Mouse (Mus musculus) kidney, adult 8-10 months (tissue): ENCODE data around the gene Insm1.

ENCODE experiments used
- DNase-seq, 2 experiments: peaks; one replicate each; pipeline ENCODE4 v3.0.0; 2022

Insm1 gene

GRCm38 (mm10) chr2:146225818-146226217 is 4.1 kb downstream of the Insm1 start:
- DNase-seq: no peak

DNA sequence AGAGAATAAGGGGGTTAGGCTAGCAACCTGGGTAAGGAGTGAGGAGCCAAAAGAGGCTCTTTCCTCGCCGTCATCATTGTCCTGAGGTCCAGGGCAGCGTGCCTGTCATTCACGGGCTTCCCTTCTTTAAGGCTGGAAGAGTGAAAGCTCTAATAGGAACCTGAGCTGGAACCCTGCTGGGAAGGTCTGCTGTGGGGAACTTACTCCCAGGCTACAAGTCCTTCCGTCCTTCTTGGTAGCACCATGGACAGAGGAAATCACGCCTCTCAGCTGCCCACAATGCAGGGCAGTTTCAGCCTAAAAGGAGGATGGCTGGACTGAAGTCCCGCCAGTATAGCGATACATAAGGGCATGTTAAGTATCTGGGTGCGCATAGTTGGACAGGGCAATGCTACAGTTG is 4.8 kb downstream of the Insm1 start:
- peak; percentile 26 to 40 for DNase-seq

DNA sequence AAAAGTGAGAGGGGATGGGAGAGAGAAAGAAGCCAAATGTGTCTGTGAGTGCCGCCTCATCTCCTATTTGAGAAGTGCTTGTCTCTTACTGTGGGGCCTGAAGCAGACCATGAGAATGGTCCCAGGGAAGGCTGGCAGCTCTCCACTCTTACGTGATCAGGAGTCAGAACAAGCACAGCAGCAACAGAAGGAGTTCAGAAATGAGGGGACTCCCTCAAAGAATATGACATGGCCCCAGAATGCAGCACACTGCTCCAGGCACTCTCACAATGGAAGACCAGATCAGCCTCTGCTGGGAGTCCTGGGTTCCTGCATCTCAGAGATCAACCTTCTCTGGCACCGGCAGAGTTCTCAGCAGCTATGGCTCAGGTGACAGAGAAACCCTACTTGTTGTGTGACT is 5.9 kb downstream of the Insm1 start:
- DNase-seq: no peak

DNA sequence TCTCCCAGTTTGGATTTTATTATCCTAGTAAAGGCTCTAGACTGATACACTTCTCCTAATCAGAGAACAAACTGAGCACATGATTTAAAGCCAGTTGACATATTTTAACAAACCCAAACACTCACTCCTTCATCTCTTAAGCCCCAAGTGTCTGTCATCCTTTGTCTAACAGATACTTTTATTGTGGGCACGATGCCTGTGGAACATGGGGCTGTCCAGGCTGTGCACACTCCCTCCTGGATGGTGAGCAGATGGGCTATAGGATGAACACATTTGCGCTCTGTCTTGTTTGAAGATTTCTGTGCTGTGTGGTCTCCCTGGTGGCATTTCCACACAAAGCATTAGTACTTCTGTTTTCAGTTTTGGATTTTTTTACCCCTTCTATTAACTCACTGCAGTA is 6.7 kb downstream of the Insm1 start:
- no peak for DNase-seq

DNA sequence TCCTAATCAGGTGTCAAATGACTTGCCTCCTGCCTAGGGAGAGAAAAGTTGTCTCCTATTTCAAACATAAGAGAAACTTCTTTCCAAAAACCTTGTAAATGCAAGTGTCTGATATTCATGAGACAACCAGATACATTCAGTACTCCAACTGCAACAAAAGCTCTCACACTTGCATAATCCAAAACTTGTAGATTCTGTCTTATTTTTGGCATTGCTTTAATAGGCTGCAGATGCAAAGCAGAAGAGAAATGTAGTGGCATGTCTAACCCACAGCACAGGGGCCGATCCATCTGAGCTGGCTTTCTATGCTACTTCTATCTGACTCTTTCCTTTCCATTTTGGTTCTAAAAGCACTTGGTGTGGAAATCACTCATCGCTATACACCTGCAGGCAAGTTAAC is 9.8 kb downstream of the Insm1 start:
- no peak for DNase-seq

DNA sequence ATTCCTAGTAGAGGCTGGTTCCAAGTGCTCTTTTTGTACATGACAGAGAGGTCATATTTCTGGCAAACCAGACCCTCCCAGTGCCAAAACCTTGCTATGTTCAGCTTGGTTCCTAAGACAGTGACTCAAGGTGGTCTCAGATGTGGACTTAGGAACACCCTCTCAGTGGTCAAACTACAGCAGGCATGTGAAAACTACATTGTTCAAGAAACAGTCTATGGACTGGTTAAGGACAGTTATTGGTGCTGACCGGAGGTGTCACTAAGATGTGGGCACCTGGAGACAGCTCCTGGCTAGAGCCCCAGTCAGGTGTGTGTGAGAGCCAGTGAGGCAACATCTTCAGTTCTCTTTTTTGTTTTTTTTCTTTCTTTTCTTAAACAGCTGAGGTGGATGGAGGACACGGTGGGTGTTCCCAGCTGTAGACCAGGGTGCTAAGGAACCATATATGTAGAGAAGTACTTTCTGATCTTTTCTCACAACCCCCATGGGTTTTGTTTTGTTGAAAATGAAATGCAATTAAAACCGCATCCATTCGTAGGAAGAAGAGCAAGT is 17.6 kb downstream of the Insm1 start:
- no peak for DNase-seq

GRCm38 (mm10) chr2:146244049-146244448 is 22.3 kb downstream of the Insm1 start:
- DNase-seq: no peak

DNA sequence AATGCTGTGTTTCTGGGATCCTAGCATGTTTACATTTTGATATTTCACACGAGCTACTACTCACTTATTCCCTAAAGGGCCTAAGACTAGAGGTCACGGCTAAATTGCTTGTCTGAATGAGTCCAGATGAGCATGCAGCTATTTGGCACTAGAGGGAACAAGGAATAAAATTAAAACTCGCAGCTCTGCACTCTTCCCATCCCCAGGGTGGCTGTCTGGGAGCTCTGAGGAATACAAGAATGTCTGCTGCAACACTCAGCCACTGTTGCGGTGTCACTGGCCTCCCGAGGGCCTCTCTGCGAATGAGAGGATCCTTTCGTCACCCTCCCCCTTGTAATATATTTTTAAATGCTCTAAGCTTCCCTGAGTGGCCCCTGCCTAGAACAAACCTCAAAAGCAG is 23.7 kb downstream of the Insm1 start:
- DNase-seq: no peak

DNA sequence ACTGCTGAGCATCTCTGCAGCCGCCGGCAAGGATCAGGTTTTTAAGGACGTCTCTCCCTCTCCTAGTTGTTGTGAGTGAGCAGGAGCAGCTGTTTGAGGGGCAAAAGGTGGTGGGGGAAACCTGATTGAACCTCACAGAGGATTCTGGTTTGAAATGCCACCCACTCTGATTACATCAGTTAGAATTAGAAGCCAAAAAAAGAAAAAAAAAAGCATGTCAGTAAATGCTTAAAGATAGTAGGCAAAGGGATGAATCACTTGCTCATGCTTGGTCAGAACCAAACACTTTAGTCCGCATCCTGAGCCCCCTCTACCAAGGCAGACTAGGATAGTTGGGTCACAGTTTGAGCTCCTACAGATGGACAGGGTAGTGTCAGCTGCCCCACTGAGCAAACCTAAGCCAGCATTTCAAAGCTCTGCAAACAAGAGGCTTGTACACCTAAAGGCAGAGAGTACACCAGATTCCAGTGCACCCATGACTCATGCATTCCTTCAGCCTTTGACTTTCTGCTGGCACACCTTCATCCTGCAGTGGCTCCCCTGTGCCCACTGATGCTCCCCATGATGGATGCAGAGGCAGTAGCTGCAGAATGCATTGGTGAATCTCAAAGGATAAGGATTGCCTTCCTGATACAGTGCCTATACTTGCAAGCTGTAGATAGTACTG is 24.8 kb downstream of the Insm1 start:
- no peak for DNase-seq

DNA sequence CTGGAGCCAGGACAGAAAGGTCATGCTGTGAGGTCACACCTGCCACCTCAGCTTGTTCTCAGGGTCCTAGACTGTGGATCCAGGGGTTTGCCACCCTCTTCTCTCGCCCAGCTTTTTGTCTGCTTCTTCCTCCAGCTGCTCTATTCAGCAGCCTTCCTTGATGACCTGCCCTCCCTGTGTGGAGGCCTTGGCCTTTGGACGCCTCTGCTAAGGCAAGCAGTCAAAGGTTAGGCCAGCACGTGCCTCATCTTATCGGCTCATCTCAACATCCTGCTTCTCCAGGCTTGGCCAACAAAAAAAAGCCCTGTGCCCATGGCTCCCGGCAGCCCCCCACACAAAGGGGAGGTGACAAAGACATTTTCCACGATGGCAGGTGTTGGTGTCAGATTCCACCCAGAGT is 25.9 kb downstream of the Insm1 start:
- no peak for DNase-seq

DNA sequence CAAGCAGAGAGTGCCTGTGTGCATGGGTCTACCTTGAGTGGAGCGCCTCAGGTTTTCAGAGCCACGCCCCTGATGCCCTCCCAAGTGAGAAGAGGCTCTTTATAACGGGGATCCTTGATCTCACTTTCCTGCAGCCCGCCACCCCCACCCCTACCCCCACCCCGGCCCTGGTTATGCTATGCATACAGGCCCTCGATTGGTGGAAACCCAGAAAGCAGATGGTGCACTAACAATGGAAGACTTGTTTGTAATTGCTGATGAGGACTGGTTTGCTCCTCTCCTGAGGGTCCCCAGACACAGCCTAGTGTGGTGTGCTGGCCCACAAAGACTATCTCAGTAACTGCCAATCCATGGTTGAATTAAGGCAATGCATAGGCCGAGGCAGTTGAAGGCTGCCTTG is 27.3 kb downstream of the Insm1 start:
- no peak for DNase-seq

- no peak for DNase-seq
Measured at GRCm38 (mm10) chr2:146250236-146250904, 28.6 kb downstream of the Insm1 start.

DNA sequence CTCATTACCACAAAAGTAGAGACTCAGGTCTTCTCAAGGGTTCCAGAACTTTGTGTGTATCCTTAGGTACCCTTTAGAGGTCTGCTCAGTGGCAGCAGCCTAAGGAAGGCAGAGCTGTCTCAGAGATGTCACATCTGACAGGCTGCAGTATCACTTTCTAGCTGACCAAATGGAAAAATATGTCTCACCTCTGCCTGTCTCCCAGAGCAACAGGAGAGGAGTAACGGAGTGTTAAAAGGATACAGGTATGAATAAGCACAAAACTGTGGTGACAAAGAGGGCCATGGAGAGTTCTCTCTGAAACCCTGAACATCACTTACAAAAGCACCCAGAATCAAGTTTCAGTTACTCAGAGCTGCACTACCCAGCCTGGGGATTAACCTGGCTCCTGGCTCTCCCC is 32.7 kb downstream of the Insm1 start:
- no peak for DNase-seq

DNA sequence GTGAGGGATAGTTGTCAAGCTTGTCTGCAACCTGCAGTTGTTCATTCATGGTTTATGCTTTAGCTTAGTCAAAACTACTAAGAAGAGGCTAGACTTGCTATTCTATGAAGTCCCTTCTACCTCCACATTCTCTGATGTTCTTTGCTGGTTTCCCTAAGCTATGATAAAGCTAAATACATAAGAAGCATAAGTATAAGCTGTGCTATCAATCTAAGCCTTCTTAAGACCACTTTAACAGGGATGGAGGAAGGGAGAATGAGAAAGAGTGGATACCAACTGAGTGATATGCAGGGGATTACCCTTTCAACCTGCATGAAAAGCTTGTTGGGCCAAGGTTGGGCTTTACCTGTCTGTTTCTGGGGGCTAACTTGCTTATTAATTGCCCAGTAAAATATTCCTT is 33.9 kb downstream of the Insm1 start:
- DNase-seq: no peak

DNA sequence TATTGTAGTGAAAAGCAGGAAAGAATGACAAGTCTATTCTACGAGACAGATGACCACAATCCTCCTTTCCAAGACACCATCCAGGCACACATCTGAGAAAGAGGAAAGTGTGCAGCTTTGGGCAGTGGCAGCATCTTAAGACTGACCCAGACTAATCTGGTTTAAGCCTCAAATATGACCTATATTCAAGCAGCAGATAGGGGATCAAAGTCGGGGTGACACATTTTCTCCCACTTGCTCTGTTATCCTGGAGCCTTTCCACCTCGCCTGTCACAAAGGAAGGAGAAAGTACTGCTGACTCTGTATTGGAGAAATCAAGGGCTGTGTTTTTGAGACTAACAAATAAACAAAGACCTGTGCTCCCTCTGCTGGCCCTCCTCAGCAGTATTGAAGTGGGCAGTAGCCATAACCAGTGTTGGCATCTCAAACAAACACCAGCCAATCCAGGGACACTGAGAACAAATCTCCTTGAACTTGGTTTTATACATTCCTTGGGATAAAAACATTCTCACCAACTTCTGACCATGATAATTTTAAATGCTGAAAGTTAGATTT is 34.7 kb downstream of the Insm1 start:
- DNase-seq: no peak

GRCm38 (mm10) chr2:146257037-146257436 is 35.3 kb downstream of the Insm1 start:
- no peak for DNase-seq

GRCm38 (mm10) chr2:146257609-146258008 is 35.9 kb downstream of the Insm1 start:
- no peak for DNase-seq

GRCm38 (mm10) chr2:146258736-146259469 is 37.2 kb downstream of the Insm1 start:
- DNase-seq: no peak

DNA sequence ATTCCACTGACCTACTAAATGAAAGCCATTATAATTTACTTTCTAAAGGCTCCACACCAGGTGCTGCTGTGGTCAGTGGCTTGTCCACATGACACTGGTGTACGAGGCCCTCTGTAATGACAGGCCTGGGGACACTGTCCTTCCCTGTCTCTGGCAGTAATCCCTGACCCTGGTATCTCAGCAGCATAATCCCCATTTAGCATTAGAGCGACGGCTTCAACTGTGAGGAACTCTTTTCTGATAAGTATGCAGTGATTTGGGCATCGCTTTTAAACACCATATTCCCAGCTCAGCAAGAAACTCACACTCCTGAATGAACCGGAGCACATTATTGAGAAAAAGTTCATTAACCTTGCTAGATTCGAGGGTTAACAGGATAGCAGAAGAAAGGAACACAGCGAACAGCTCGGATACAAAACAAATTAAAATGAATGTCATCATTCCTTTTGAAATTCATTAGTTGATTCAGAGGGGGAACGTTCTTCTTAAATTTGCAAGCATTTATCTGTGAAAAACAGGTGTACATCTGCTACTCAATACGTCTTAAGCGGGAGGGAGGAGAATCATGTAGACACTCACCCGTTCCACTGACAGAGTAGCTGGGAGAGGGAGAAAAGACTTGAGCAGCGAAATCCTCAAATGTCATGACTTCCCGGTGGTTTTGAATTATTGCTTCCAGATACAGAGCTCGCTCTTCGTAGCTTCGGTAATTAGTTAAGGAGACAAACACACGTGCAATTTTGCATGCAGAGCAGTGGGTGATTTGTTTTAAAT is 38.3 kb downstream of the Insm1 start:
- no peak for DNase-seq

GRCm38 (mm10) chr2:146261146-146261545 is 39.4 kb downstream of the Insm1 start:
- no peak for DNase-seq

DNA sequence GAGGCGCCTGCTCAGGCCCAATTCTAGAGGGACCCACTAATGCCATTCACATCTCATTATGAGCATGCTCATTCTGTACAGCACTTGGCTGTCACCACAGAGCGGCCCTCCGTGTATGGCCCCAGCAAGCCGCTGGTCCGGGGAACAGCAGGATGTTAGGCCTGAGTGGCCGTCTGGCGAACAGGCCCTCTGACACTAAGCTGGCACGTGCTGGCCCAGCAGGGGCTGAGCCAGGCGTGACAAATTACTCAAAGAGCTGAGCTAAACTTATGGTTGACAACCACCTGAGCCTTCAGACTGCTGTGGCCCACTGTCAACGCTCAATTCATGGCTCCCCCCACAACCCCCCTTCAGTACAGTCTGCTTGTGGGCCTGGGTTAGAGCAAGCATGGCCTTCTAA is 40.5 kb downstream of the Insm1 start:
- DNase-seq: no peak

- DNase-seq: no peak
Measured at GRCm38 (mm10) chr2:146262966-146263365, 41.2 kb downstream of the Insm1 start.

DNA sequence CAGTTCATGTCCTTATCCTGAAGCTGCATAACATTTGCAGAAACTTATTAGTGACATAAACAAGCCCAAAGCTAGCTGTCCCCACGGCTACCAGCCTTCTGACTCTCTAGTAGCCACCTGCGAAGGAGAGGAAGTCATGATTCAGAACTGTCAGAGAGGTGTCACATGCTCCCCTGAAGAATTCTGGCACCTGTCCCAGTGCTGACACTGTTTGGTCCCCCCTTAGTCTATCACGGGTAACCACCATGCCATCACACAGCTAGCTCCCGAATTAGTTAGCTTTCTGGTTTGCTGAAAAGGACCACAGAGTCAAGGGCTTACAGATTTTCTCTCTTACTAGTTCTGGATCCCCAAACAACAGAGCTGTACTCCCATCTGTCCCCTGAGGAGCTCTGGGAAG is 43.3 kb downstream of the Insm1 start:
- DNase-seq: peak; percentile 6 to 8
